Mouse (Mus musculus) hindbrain, embryonic 12.5 days (tissue): Measurements from ENCODE around the gene Vegfd. TPM values are rescaled to one million over a fixed set of nuclear protein-coding genes. Genes with fewer than 3 reads are reported as not detected.

Experiments used
- ATAC-seq: fragments of 200-750 bp; cut with Nextera tagmentation; 2 replicates; pipeline ENCODE4 v1.8.0; 2017; ENCODE audit warnings: moderate TSS enrichment; ENCODE audit not compliant: low FRiP score
- H3K27ac ChIP-seq: fragments of 300-500 bp; sonication (generic); 2 replicates; pipeline ENCODE4 v1.5.1; 2016; ENCODE audit warnings: mild to moderate bottlenecking
- H3K27me3 ChIP-seq: fragments of 300-500 bp; sonication (generic); 2 replicates; pipeline ENCODE4 v1.6.1; 2016; ENCODE audit warnings: mild to moderate bottlenecking
- H3K36me3 ChIP-seq: fragments of 300-500 bp; sonication (generic); 2 replicates; pipeline ENCODE4 v1.6.1; 2016; ENCODE audit warnings: mild to moderate bottlenecking
- H3K4me1 ChIP-seq: fragments of 300-500 bp; sonication (generic); 2 replicates; pipeline ENCODE4 v1.6.1; 2016
- H3K4me2 ChIP-seq: fragments of 300-500 bp; sonication (generic); replicated peaks from 2 replicates; pipeline ENCODE4 v1.6.1; 2016; ENCODE audit warnings: mild to moderate bottlenecking
- H3K4me3 ChIP-seq: fragments of 300-500 bp; sonication (generic); 2 replicates; pipeline ENCODE4 v1.5.1; 2016; ENCODE audit warnings: mild to moderate bottlenecking
- H3K9ac ChIP-seq: fragments of 300-500 bp; sonication (generic); 2 replicates; pipeline ENCODE4 v1.6.1; 2016; ENCODE audit warnings: mild to moderate bottlenecking, moderate library complexity
- H3K9me3 ChIP-seq: fragments of 300-500 bp; sonication (generic); replicated peaks from 2 replicates; pipeline ENCODE4 v1.6.1; 2016; ENCODE audit warnings: mild to moderate bottlenecking
- WGBS: fragments of 180-500 bp; shearing (Covaris S2); methylation state at CpG from one replicate; pipeline ENCODE4 v1.1.7; 2016; 5-methylcytosine and 5-hydroxymethylcytosine counted together
- polyA plus RNA-seq: library from polyadenylated mRNA; unstranded; fragments of >200 nt; fragmentation: Nextera tagmentation; extraction: Ambion mirVana; gene quantifications from 2 replicates; pipeline ENCODE4 v1.2.1, GENCODE M21; 2016

The Vegfd gene
- polyA plus RNA-seq, 1 experiment from 2014 or later: 1.9 TPM

- no peak overlapping the region for H3K4me2 ChIP-seq
- ATAC-seq: no peak
- H3K36me3 ChIP-seq: no peaks in the 10 kb centered on the region
- H3K9me3 ChIP-seq: no peaks in the 10 kb centered on the region
- WGBS: 90% methylated on average over 9 of the region's 9 CpGs
- H3K4me3 ChIP-seq: no peak overlapping the region
- no peak overlapping the region for H3K9ac ChIP-seq
- H3K27ac ChIP-seq: no peak overlapping the region
- no peaks in the 10 kb centered on the region; the same call in 1 of the 2 replicates for H3K27me3 ChIP-seq
- no peaks in the 10 kb centered on the region for H3K4me1 ChIP-seq
Observed at GRCm38 (mm10) chrX:164446835-164447681, 73.9 kb downstream of the Vegfd start.

GRCm38 (mm10) chrX:164447682-164448071, 74.5 kb downstream of the Vegfd start:
- 70% methylated on average over 2 of the region's 2 CpGs for WGBS
- Histone ChIP-seq H3K4me2 (no peak overlapping the region), H3K27ac (no peak overlapping the region), H3K4me3 (no peak overlapping the region), H3K36me3 (no peaks in the 10 kb centered on the region), H3K4me1 (no peaks in the 10 kb centered on the region), H3K9ac (no peak overlapping the region), H3K9me3 (no peaks in the 10 kb centered on the region), H3K27me3 (no peaks in the 10 kb centered on the region; the same call in 1 of the 2 replicates)
- ATAC-seq: no peak

- Histone ChIP-seq H3K9ac (no peak overlapping the region), H3K4me1 (no peaks in the 10 kb centered on the region), H3K27me3 (no peaks in the 10 kb centered on the region; the same call in 1 of the 2 replicates), H3K36me3 (no peaks in the 10 kb centered on the region), H3K4me3 (no peak overlapping the region), H3K9me3 (no peaks in the 10 kb centered on the region), H3K27ac (no peak overlapping the region), H3K4me2 (no peak overlapping the region)
- no peak for ATAC-seq
- WGBS: 40% methylated on average over 3 of the region's 3 CpGs
Observed at GRCm38 (mm10) chrX:164449201-164449600, 76.0 kb downstream of the Vegfd start.

Other genes starting within 250 kb of the Vegfd start
- 0.13 and 0.19 TPM in 2 replicates for gene Ace2, start 234.0 kb upstream of the Vegfd start, polyA plus RNA-seq
- gene Bmx, start 115.2 kb upstream of the Vegfd start, polyA plus RNA-seq: 0.25 and 0.60 TPM in 2 replicates
- 4.3 and 6.5 TPM in 2 replicates for gene Pir, start 104.0 kb upstream of the Vegfd start, polyA plus RNA-seq
- gene Piga, start 46.4 kb downstream of the Vegfd start, polyA plus RNA-seq: 11.1 and 11.4 TPM in 2 replicates
- not detected in 2 replicates for gene Asb11, start 63.6 kb downstream of the Vegfd start, polyA plus RNA-seq
- 1.6 and 1.9 TPM in 2 replicates for gene Asb9, start 132.9 kb downstream of the Vegfd start, polyA plus RNA-seq